Mouse (Mus musculus) mouse trophoblast stem cell (cell line): ENCODE measurements at regions not wholly inside any gene's neighbourhood (a gene's known extent, or its start where the extent isn't known, plus 50 kb on each side); places are given as distances from the start of the nearest gene placed in this dataset.

ENCODE experiments used
- in situ Hi-C, 2 experiments: fragments of 300-500 bp; cut with MseI, MboI; formaldehyde crosslinking; loops; 2 replicates in 1 of 2; 3 replicates in 1 of 2; pipeline ENCODE4 v1.15.1; 2025

DNA sequence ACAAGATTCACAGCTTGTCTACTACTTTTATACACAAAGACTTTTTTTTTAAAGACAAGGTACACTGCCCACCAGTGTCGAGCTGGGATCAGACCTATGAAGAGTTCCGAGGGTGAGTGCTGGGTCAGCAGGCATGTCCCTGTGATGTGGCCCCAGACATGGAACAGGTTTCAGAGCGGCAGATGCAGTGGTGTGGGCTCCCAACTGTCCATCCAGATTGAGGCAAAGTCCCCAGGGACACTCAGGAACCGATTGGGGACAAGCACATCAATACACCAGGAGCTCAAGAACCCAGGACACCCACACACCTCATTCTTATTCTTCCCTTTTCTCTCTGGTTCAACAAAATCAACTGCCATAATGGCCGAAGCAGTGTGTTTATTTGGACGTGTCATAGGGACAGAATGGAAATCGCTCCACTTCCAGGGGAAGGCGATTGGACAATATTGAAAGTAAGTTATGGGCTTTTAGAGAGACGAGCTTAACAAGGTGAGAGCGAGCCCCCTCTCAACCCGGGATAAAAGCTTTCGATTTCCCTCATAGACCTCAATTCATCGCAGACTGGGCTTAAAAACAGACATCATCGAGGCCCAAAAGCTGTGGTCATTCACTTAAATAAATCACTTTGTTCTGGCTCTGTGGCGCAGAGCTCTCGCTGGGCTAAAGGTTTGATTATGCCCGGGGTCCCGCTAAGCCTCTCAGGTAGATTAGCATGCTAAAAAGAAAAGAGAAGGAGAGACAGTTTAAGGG, 127.6 kb upstream of the Zdhhc25 start:
- in situ Hi-C loops = no loop called here

GRCm38 (mm10) chr15:88473221-88473620, 126.9 kb upstream of the Zdhhc25 start:
- in situ Hi-C loops = no loop called here

DNA sequence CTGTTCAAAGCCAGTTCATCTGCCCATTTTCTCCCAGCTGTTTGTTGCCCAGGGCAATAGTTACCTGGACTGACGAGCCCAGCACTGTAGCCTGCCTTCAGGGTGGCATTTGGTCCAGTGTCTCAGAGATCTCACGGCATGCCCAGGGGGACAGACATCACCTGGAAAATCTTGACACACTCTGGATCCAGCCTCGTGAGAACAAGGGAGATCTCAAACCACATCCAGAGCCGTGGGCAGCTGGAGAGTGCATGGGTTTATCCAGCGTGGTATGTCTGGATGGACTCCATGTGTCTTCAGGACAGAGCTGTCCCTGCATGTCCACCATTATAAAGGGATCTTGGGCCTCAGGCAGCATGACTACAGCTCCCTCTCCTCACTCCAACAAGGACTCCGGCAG, 116.6 kb upstream of the Zdhhc25 start:
- in situ Hi-C loops = no loop called here

DNA sequence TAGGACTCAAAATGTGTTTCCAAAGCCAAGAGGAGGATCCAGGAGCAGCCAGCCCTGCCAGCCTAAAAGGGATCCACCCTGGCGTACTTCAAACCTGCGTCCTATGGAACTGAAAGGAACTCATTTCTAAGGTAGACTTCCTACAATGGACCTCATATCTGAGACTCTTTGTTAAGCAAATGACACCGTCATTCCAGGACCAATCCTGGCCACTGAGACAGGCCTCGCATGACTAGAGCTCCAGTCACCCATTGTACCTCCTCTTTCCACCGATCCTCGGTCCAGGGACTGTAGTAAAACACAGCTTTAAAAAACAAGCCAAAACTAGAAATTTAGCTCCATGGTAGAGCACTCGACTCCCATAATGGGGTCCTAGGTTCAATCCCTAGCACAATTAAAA, 110.4 kb upstream of the Zdhhc25 start:
- in situ Hi-C loops = no loop called here

- in situ Hi-C loops = no loop called here
Measured at GRCm38 (mm10) chr15:88490316-88491090, 109.6 kb upstream of the Zdhhc25 start.

DNA sequence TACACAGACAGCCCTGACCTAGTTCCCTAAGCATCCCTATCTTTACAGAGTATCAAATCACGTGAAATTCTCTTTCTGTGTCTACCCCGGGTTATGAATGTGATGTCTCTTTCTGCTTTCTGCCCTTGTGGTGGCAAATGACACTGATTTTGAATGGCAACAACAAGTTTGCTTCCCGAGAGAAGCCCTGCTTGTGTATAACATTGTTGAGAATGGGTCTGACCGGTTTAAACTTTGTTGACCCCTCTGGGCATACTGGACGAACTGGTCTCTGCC, 109.1 kb upstream of the Zdhhc25 start:
- in situ Hi-C loops = no loop called here

- in situ Hi-C loops = no loop called here
Measured at GRCm38 (mm10) chr15:88497957-88498356, 102.1 kb upstream of the Zdhhc25 start.

DNA sequence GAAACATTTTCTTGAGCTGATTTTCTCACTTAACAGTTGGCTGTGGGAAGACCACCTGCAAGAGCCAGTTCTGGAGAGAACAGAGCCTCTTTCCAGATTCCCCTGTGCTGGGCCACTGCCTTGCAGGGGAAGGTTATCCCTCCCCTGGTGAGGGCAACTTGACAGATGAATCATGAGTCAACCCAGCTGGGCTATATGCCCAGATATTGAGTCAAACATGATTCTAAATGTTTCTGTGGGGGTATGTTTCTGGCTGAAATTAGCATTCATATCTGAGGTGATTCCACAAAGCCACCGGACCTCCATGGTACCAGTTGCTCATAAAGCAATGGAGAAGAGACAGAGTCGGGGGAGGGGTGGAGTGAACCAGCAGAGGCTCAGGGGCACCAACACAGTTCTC, 97.8 kb upstream of the Zdhhc25 start:
- in situ Hi-C loops = no loop called here

GRCm38 (mm10) chr15:88503896-88504295, 96.2 kb upstream of the Zdhhc25 start:
- in situ Hi-C loops = no loop called here

DNA sequence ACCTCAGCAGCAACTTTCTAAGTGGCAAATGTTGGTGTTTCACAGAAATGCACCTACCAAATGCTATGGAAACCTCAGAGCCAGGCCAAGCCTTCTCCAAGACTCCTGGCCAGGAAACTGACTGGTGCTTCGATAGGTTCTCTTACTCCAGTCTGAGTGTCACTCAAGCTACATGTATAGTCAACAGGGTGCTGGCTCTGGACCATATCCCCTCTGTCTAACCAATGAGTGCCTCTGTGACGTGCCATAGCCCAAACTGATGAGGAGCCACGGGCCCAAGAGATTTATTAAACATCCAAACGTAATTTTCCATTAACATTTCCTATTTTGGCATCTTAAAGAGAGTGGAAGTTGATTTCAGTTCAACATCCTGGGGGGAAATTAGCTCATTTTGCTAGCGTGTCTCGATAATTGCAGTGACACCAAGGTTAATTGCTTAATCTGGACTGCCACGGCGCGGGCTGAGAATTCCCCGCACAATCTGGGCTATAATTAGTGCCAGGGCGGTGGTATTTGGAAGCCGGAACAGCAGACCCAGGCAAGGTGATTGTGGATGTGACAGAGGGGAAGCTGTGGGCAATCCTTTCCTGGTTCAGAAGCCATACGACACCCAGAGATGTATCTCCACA, 94.5 kb upstream of the Zdhhc25 start:
- in situ Hi-C loops = no loop called here

DNA sequence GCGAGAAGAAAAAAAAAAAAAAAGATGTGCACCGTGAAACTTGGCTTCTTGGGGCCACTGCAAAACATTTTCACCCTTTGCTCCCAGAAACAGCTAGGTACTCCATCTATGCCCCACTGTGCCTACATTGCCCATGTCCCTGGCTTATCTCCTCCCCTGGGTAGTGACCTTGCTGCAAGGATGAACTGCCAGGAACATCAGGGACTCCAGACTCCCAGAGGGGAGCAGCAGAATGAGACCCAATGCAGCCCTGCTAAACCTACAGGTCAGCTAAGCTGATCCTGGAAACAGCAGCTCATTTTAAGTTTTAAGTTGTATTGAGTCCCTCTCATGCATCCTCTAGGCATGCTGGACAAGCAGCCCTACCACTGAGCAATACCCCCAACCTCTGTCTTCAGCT, 92.2 kb upstream of the Zdhhc25 start:
- in situ Hi-C loops = no loop called here

GRCm38 (mm10) chr15:88508971-88509370, 91.1 kb upstream of the Zdhhc25 start:
- in situ Hi-C loops = no loop called here

GRCm38 (mm10) chr15:88509626-88510025, 90.5 kb upstream of the Zdhhc25 start:
- in situ Hi-C loops = no loop called here

DNA sequence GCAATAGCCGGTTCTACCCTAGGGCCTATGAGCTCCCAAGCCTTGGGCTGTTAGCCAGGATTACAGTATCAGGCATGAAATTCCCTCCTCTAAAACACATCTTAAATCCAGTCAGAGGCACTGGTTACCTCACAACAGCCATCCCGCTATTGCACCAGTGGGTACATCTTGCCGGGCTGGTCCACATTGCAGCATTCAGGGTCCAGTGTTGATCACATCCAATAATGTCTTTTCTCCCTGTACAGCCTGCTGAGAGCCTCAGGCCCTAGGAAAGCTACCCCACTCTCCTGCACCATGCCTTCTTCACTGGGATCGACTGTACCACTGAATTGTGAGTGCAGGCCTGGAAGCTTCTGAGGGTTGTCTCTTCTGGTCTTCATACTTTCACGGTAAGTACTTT, 86.0 kb upstream of the Zdhhc25 start:
- in situ Hi-C loops = no loop called here

DNA sequence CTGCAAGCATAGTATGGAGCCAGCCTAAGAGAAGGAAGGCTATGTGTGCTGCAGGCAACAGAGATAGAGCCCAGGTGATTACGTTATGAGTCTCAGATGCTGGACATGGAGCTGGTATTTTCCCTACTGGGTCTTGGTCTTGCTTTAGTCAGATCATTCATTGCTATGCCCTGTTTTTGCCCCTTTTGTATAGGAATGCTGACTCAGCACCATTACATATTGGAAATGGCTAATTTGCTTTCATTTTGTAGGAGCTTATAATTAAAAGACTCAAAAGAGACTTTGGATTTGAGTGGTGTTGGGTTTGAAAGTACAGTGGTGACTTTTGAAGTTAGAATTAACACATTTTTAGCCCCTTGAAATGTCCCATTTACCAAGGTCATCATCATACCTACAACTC, 68.9 kb upstream of the Zdhhc25 start:
- in situ Hi-C loops = no loop called here

DNA sequence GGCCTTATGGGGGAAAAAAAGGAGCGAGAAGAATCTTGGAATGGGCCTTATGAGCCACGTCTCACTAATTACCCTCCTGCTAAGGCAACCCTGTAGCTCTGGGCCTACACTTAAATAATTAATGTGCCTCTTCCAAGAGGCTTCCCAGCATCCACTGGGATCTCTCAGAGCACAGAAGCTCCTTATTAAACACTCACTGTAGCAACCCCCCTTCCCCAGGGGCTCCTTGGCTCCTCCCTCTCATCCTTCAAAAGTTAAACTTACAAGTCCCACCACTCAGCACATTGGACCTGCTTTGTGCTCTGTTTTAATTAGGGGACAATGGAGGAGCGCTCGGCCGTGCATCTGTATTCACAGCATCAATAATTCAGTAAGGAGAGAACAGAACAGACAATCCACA, 68.1 kb upstream of the Zdhhc25 start:
- in situ Hi-C loops = no loop called here

GRCm38 (mm10) chr15:88533354-88533753, 66.7 kb upstream of the Zdhhc25 start:
- in situ Hi-C loops = no loop called here

DNA sequence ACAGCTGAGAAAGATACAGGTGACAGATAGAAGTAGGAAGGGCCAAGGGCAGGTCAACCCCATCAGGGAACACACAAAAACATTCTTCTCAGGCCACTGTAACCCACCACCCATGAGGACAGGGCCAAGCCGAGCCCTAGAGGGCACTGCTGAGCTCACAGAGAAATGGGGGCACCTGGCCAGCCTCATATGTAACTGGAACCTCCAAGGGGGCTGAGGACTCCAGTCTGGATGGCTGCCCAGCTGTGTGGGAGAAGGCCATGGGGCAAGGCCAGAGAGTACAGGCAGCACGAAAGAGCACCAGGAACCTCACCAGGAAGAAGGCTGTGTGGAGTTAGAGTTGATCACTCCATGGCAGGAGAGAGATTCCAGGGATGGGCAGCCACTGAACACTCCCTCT, 64.6 kb upstream of the Zdhhc25 start:
- in situ Hi-C loops = no loop called here

DNA sequence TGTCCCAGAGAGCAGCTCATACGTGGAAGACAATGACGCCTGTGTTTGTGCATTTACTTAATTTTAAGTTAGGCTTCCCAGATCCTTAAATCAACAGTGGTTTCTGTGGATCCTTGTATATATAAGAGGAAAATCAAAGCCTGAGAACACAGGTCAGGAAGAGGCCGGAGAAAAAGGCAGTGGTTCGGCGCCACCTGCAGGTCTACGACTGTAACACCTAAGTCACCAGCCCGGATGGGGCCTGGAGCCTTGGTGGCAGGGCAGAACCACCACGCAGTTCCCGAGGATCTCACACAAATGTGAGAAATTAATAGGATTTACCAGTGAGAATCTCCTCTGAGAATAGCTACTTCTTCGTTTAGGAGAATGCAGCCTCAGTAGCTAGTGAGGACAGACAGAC, 62.9 kb upstream of the Zdhhc25 start:
- in situ Hi-C loops = no loop called here

- in situ Hi-C loops = loop anchor here in 1 of 2 experiments (10.0 kb wide), 1 partner anchor 918 kb away; no protein-coding TSS in a partner anchor
Measured at GRCm38 (mm10) chr15:88542567-88542966, 57.5 kb upstream of the Zdhhc25 start.

GRCm38 (mm10) chr15:88544216-88544615, 55.9 kb upstream of the Zdhhc25 start:
- in situ Hi-C loops = loop anchor here in 1 of 2 experiments (10.0 kb wide), 1 partner anchor 919 kb away; no protein-coding TSS in a partner anchor

DNA sequence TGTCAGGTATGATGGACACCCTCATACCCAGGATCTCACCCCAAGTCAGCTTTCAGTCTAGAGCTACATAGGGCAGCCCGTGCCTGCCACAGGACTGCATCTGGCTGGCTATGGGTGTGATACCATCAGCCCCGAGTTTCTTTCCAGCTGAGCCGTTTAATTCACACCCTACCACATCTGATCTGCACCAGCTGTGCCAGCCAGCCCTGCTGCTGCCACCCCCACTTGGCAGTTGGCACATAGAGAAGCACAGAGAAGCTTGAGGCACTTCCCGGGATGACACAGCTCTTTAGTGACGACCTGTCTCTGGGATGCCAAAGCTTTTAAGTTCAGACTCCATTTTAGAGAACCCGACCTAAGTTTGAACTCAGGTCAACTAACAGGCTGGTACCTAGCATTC, 51.8 kb upstream of the Zdhhc25 start:
- in situ Hi-C loops = loop anchor here in 1 of 2 experiments (10.0 kb wide), 1 partner anchor 923 kb away; no protein-coding TSS in a partner anchor
